Mouse (Mus musculus) stomach, postnatal 0 days (tissue): ENCODE results near the gene Gm10570. TPM values are rescaled to one million over a fixed set of nuclear protein-coding genes. Genes with fewer than 3 reads are reported as not detected.
A peak's percentile ranks its signal among the peaks of the same experiment; 100 is the strongest.

Experiments used
- ATAC-seq: fragments of 200-750 bp; cut with Nextera tagmentation; 2 replicates; pipeline ENCODE4 v1.8.0; 2017; ENCODE audit not compliant: low FRiP score, low TSS enrichment
- DNase-seq: peaks from one replicate; pipeline ENCODE4 v3.0.0-alpha.2; 2016; ENCODE audit warnings: low spot score
- H3K27ac ChIP-seq: fragments of 300-500 bp; sonication (generic); replicated peaks from 2 replicates; pipeline ENCODE4 v1.5.1; 2014; ENCODE audit warnings: mild to moderate bottlenecking, control low read depth
- H3K27me3 ChIP-seq: fragments of 300-500 bp; sonication (generic); 2 replicates; pipeline ENCODE4 v1.6.1; 2014; ENCODE audit warnings: low read length; ENCODE audit not compliant: control insufficient read depth, insufficient read depth
- H3K36me3 ChIP-seq: fragments of 300-500 bp; sonication (generic); 2 replicates; pipeline ENCODE4 v1.6.1; 2014; ENCODE audit warnings: low read length, mixed read lengths; ENCODE audit not compliant: control insufficient read depth, insufficient read depth
- H3K4me1 ChIP-seq: fragments of 300-500 bp; sonication (generic); replicated peaks from 2 replicates; pipeline ENCODE4 v1.6.1; 2014; ENCODE audit warnings: antibody characterized with exemption; ENCODE audit not compliant: control insufficient read depth, insufficient read depth
- H3K4me2 ChIP-seq: fragments of 300-500 bp; sonication (generic); replicated peaks from 2 replicates; pipeline ENCODE4 v1.6.1; 2014; ENCODE audit warnings: low read depth, mild to moderate bottlenecking, control low read depth, moderate library complexity
- H3K4me3 ChIP-seq: fragments of 300-500 bp; sonication (generic); 2 replicates; pipeline ENCODE4 v1.5.1; 2014; ENCODE audit warnings: low read depth, low read length, control low read depth
- H3K9ac ChIP-seq: fragments of 300-500 bp; sonication (generic); 2 replicates; pipeline ENCODE4 v1.6.1; 2014; ENCODE audit warnings: mild to moderate bottlenecking, low read length, control low read depth, mixed read lengths
- H3K9me3 ChIP-seq: fragments of 300-500 bp; sonication (generic); 2 replicates; pipeline ENCODE4 v1.6.1; 2016; ENCODE audit warnings: low read length; ENCODE audit not compliant: control insufficient read depth
- CTCF ChIP-seq: IDR thresholded peaks from 2 replicates; pipeline ENCODE4 v1.5.1; 2016; ENCODE audit warnings: antibody characterized with exemption, low read depth, mild to moderate bottlenecking, moderate library complexity
- EP300 ChIP-seq: optimal IDR thresholded peaks from 2 replicates; pipeline ENCODE3; 2016; ENCODE audit warnings: antibody characterized with exemption
- WGBS: fragments of 180-500 bp; shearing (Covaris S2); extraction: QIAGEN DNeasy Blood & Tissue Kit; methylation state at CpG from one replicate; pipeline ENCODE4 v1.1.7; 2014; 5-methylcytosine and 5-hydroxymethylcytosine counted together
- polyA plus RNA-seq: library from polyadenylated mRNA; unstranded; fragments of >200 nt; fragmentation: Nextera tagmentation; extraction: Ambion mirVana; gene quantifications from 2 replicates; pipeline ENCODE4 v1.2.1, GENCODE M21; 2015

Gm10570 gene
- polyA plus RNA-seq, 1 experiment from 2014 or later, result not detected

- 37% methylated on average over 23 of the region's 23 CpGs for WGBS
- no peaks in the 10 kb centered on the region for H3K9me3 ChIP-seq
- no peaks in the 10 kb centered on the region for H3K27me3 ChIP-seq
- ATAC-seq, result peak; percentile 76
- no peaks in the 10 kb centered on the region for H3K4me1 ChIP-seq
- H3K4me3 ChIP-seq, result no peak overlapping the region
- DNase-seq, result peak; percentile 88
- H3K9ac ChIP-seq, result no peak overlapping the region
- no peak overlapping the region for H3K4me2 ChIP-seq
- H3K36me3 ChIP-seq, result no peaks in the 10 kb centered on the region
- H3K27ac ChIP-seq, result peak overlapping the region; percentile 70
- TF ChIP-seq CTCF, result peak; percentile 54
- TF ChIP-seq EP300, result no peak
These were observed 13.3 kb downstream of the Gm10570 start for GRCm38 (mm10) chr4:130295047-130295745.

GRCm38 (mm10) chr4:130294513-130294912 lies 14.0 kb downstream of the Gm10570 start:
- no peaks in the 10 kb centered on the region for H3K36me3 ChIP-seq
- no peak overlapping the region for H3K4me2 ChIP-seq
- H3K9ac ChIP-seq, result no peak overlapping the region
- H3K4me3 ChIP-seq, result no peak overlapping the region
- ATAC-seq (no peak), DNase-seq (no peak)
- H3K27me3 ChIP-seq, result no peaks in the 10 kb centered on the region
- no peaks in the 10 kb centered on the region for H3K9me3 ChIP-seq
- 81% methylated on average over 8 of the region's 8 CpGs for WGBS
- no peaks in the 10 kb centered on the region for H3K4me1 ChIP-seq
- H3K27ac ChIP-seq, result no peak overlapping the region
- TF ChIP-seq CTCF (no peak), EP300 (no peak)

- no peak overlapping the region for H3K4me2 ChIP-seq
- no peaks in the 10 kb centered on the region for H3K27me3 ChIP-seq
- ATAC-seq, result peak; percentile 61
- no peaks in the 10 kb centered on the region for H3K9me3 ChIP-seq
- peak; percentile 91 for DNase-seq
- no peaks in the 10 kb centered on the region for H3K36me3 ChIP-seq
- H3K9ac ChIP-seq, result no peak overlapping the region
- 2% methylated on average over 4 of the region's 4 CpGs for WGBS
- H3K4me1 ChIP-seq, result no peaks in the 10 kb centered on the region
- no peak for TF ChIP-seq EP300
- peak; percentile 97 for TF ChIP-seq CTCF
- H3K4me3 ChIP-seq, result no peak overlapping the region
- H3K27ac ChIP-seq, result no peak overlapping the region
These were observed 16.2 kb downstream of the Gm10570 start for GRCm38 (mm10) chr4:130292271-130292670.

GRCm38 (mm10) chr4:130289824-130290223 lies 18.6 kb downstream of the Gm10570 start:
- Histone ChIP-seq H3K27me3 (no peaks in the 10 kb centered on the region), H3K9me3 (no peaks in the 10 kb centered on the region), H3K27ac (no peak overlapping the region), H3K4me2 (no peak overlapping the region), H3K4me1 (no peaks in the 10 kb centered on the region), H3K9ac (no peak overlapping the region), H3K4me3 (no peak overlapping the region), H3K36me3 (no peaks in the 10 kb centered on the region)
- TF ChIP-seq CTCF (no peak), EP300 (no peak)
- DNase-seq (no peak), ATAC-seq (no peak)
- WGBS, result 61% methylated on average over 3 of the region's 3 CpGs

- H3K4me2 ChIP-seq, result no peak overlapping the region
- H3K27ac ChIP-seq, result no peak overlapping the region
- no peak overlapping the region for H3K9ac ChIP-seq
- H3K4me3 ChIP-seq, result no peak overlapping the region
- DNase-seq (no peak), ATAC-seq (no peak)
- no peaks in the 10 kb centered on the region for H3K4me1 ChIP-seq
- TF ChIP-seq CTCF, result no peak
- no peak for TF ChIP-seq EP300
- WGBS, result 46% methylated on average over 3 of the region's 3 CpGs
- no peaks in the 10 kb centered on the region for H3K9me3 ChIP-seq
- H3K36me3 ChIP-seq, result no peaks in the 10 kb centered on the region
- no peaks in the 10 kb centered on the region for H3K27me3 ChIP-seq
These were observed 21.9 kb downstream of the Gm10570 start for GRCm38 (mm10) chr4:130286531-130286930.

GRCm38 (mm10) chr4:130283826-130284225 lies 24.6 kb downstream of the Gm10570 start:
- WGBS, result 79% methylated on average over 9 of the region's 9 CpGs
- H3K27ac ChIP-seq, result no peak overlapping the region
- no peak for ATAC-seq

More at GRCm38 (mm10) chr4:130283826-130284225, 24.6 kb downstream of the Gm10570 start:
- H3K27me3 ChIP-seq, result no peaks in the 10 kb centered on the region
- no peak overlapping the region for H3K9ac ChIP-seq
- no peaks in the 10 kb centered on the region for H3K9me3 ChIP-seq
- TF ChIP-seq CTCF (no peak), EP300 (no peak)
- no peaks in the 10 kb centered on the region for H3K36me3 ChIP-seq
- no peaks in the 10 kb centered on the region for H3K4me1 ChIP-seq
- H3K4me2 ChIP-seq, result no peak overlapping the region
- no peak for DNase-seq
- H3K4me3 ChIP-seq, result no peak overlapping the region
